Mouse (Mus musculus): ENCODE data around the gene Rab3a.

- no peak for TF ChIP-seq CTCF (IDR thresholded peaks at IDR 0.05; ENCODE audit: low read depth, low read length)
- TF ChIP-seq GATA2 (IDR thresholded peaks at IDR 0.05; ENCODE audit: borderline replicate concordance, low read depth, low read length): no peak
Measured at GRCm38 (mm10) chr8:70789046-70789445, 34.6 kb downstream of the Rab3a start.
